Comparison of ENCODE assay signal across 8 mouse cellular contexts in genomic region chr17:17293932-17294534, GRCm38 (mm10).
A peak's percentile ranks its signal among the peaks of the same experiment; 100 is the strongest.
DNase-seq lines count a peak whose midpoint lies in the region; ATAC-seq lines count a peak whose summit lies in the region.

No protein-coding gene starts in this region.

- DNase-seq in adipocyte (ENCODE audit: low spot score), result peak; percentile 94
- DNase-seq in embryo, embryonic 10 days (ENCODE audit: low spot score), result peak; percentile 82
- peak; percentile 59 for DNase-seq in gastrocnemius, postnatal 10 days
- DNase-seq in induced T-regulatory cell, adult 2 months (ENCODE audit: low read depth), result peak; percentile 91
- DNase-seq in left cerebral cortex, adult 9 months (ENCODE audit: low spot score in 2 of 2), result peak; percentile 90 to 95
- peak; percentile 57 for DNase-seq in right cerebral cortex, postnatal 14 days
- peak; percentile 87 to 88 for DNase-seq in urinary bladder, postnatal 36 days (ENCODE audit: low spot score in 2 of 2)

- ATAC-seq in megakaryocyte progenitor cell, adult 5-6 weeks (replicated peaks; ENCODE audit: poor library complexity), result peak; percentile 100

Comparison
In these comparisons a context has a peak if more than half of its experiments do, and no peak if none do; other contexts are left out.
1. Peak in every context shown above with its lines: DNase-seq and ATAC-seq.